Mouse (Mus musculus) left cerebral cortex, adult 8-10 months (tissue): ENCODE measurements at regions not wholly inside any gene's neighbourhood (a gene's known extent, or its start where the extent isn't known, plus 50 kb on each side); places are given as distances from the start of the nearest gene placed in this dataset.

Experiments
- DNase-seq, 2 experiments: peaks; one replicate each; pipeline ENCODE4 v3.0.0; 2022; ENCODE audit warnings: low spot score in 2 of 2

DNA sequence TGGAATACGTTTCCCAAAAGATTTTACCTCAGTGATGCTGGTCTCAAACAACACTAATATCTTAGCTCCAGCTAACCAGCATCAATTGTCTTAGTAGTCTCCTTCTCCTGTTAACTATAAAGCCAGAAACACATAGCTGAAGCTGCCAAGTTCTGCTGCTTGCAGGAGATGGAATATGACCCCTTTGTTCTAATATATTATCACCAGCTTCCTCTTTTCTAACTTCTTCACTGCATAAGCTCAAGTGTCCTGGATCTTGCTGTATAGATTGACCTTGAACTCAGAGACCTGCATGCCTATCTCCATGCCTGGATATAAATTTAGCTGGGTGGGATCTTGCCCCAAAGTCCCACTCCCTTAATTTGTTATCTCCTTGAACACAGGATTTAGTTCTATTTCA lies 94.8 kb downstream of the Rbm46 start:
- no peak for DNase-seq

DNA sequence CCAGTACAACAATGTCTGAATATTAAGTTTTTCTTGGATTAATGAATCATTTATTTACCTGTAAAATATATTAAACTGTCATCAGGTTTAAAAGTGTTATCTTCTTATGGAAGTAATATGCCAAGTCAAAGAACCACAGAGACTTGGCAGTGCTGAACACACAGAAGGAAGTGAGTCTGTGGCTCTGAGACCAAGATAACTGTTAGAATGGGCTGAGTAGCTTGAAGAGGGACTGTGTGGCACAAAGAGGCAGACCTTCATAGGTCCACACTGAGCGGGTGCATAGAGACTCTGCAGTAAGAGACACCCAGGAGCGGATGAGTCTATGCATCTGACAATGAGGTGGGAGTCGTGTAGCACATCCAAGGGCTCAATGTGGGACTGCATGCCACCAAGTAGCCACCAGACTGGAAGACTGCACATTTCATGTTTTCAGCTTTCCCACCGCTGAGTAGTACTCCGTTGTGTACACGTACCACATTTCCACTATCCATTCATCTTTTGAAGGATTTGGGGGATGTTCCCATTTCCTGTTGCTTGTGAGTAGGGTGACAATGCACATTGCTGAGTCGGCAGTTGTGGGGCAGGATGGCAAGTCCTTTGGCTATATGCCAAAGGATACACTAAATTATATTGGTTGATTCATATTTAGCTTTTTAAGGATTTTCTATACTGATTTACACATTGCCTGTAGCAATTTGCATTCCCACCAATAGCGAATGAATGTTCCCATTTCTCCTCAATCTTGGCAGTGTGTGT lies 105.6 kb downstream of the Rbm46 start:
- DNase-seq: no peak

DNA sequence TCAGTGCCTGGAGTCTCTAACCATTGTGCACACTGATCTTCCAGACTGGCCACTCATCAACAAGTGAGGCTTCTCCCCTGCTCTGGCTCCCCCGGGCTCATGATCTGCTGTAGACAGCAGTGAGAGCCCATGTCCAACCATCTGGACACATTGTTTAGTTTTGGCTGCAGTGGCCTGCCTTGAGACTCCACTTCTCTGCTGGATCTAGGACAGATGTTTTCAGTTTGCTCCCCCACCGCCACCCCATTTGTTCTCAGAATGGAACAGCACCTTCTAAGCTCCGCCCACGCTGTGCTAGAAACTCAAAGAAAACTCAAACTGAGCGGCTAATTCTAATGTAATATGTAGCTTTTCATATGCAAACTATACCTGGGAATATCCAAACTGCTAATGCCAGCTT lies 108.8 kb downstream of the Rbm46 start:
- DNase-seq: peak in 1 of 2 experiments; percentile 43

DNA sequence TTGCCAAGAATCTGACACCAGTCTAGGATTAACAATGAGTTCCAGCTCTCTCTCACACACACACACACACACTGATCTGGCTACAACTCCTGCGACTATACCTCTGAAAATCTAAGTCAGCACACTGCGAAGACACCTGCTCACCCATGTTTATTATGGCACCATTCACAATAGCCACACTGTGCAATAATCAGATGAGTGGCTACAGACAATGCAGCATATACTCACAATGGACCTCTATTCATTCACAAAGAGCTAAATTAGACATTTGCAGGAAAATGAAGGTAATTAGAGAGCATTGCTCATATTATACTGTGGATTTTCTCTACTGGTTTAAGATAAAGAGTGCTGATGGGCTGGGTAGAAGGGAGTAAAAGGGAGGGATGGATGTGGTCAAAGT lies 116.3 kb downstream of the Rbm46 start:
- no peak for DNase-seq

DNA sequence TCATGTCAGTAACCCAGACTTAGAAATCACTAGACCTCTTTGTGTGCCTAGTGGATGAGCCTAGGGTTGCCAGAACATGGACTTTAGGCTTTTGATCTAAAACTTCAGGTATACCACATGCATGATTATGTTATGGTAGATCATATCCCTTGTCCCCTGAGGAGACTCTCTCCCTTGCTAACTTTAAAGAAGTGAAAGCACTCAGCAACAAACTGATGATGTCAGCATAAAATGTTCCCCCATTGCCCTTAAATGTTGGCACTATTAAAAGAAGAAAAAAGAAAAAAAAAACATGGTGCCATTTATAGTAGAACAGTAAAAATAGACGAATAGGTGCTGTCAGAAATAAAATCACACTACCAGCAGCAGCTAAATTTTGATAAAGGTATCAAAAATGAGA lies 117.3 kb downstream of the Rbm46 start:
- no peak for DNase-seq

DNA sequence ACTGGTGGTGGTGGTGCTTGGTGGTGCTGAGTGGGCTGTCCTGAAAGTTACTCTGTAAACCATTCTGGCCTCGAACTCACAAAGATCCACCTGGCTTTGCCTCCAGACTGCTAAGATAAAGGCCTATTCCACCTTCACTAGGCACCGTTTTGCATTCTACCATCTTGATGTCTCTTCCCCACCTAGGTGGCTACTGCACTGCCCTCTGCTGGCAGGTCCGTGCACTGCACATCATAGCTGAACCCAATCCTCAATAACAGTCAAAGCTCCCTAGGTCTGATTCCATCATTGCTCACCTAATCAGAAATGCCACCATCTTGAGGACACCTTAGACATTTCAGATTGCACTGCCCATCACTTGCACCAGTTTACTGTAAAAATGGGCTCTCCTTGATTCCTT lies 150.7 kb downstream of the Rbm46 start:
- DNase-seq: peak; percentile 6 to 57

DNA sequence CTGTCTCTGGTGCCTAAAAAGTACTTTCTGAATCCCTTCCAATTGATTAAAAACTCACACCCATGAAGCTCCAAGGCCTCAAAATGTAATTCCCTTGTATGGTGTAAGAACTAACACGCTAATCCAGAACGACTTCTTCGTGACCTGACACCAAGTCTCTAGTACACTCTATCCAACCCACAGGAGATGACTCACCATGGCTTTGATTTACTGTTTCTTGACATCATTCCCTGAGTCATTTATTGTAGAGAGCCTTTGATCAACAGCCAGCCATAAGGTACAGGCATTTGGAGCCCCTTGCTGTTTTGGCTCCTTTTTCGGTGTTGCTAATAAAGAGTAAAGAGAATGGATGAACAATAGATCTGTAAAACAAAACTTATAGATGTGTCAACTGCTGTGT lies 159.7 kb upstream of the Npy2r start:
- no peak for DNase-seq

DNA sequence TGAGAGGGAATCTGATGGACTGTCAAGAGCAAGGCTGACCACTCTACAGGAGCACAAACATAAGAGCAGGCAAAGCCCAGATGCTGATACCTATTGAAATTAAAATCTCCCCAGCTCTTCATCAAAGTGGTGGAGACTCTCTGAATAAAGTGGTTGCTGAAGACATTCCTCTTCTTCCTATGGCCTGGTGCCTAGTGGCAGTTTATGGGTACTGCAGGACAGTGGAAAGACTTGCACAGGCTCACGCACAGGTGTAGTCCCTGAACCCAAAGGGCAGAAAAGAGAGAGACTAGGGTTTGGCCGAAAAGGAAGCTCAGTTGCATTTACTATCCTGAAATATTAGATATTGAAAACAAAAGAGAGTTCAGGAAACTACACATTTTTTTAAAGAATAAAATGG lies 144.2 kb upstream of the Npy2r start:
- DNase-seq: no peak

DNA sequence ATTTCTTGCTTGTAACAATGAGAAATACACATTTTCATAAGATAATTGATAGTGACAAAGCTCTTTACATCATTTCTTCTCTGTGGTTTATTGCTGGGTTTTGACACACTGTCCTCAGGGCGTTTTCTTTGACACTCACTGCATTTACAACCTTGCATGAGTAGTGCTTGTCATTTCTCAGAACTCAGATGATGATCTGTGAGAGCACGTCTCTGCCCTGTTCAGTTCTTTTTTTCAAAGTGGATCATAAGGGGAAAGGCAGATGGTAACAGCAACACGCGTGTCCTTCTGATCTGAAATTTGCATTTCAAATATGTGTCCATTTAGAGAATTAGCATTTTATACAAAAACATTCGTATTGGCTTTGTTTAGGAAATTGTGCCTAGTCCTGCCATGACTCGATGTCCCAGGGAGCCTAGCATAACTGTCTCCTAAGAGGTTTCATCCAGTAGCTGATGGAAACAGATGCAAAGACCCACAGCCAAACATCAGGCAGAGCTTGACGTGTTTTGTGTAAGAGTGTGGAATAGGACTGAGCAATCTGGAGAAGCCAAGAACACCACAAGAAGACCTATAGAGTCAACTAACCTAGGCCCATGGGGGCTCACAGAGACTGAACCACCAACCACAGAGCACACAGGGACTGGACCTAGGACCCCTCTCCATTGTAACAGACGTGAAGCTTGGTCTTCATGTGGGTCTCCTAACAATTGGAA lies 108.4 kb upstream of the Npy2r start:
- no peak for DNase-seq

DNA sequence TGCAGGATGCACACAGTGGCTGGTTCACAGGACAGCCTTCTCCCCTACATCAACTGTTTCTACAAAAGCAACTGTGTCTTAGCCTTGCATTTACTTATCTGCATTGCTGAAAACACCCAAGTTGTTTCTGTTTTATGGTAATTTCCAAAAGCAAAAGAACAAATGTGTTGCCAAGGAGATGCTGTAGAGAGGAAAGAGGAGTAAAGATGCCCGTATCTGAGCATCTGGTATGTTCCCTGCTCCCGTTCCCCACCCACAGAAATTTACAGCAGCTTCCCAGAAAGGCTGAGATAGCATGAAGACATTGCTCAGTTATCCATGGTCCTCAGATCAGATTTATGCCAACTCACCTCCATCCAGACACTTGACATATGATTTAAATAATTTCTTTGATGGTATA lies 104.5 kb upstream of the Npy2r start:
- peak in 1 of 2 experiments; percentile 49 for DNase-seq

DNA sequence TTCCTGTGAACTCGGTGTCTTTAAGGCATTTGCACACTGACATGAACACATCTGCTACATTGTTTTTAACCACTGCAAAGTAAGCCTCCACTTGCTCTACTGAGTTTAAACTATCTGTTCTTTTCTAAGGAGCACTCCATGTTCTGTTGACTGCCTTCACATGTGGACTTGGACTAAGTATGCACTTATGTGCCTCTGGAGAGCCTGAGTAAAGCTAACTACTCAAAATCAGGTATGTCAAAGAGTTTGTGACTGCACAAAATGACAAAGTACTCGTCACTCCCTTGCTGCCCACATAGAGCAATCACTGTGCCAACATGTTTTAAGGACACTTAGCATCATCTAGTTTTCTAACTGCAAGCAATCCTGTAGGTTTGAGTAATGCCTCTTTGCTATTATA lies 92.2 kb upstream of the Npy2r start:
- DNase-seq: no peak

DNA sequence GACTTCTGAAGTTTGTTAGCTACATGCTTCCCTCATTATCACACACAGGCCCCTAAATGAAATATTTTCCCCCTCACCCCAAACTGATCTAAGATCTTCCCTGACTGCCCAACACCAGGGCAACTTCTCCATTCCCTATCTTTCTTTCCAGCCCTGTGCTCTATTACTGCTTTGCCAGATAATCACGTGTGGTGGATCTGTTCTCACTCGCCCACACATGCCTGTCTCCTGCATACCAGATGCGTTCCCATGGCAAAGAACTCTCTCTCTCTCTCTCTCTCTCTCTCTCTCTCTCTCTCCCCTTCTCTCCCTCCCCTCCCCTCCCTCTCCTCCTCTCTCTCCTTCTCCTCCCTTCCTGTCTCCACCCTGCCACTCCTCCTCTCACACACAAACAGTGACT lies 88.8 kb upstream of the Npy2r start:
- peak in 1 of 2 experiments; percentile 50 for DNase-seq

DNA sequence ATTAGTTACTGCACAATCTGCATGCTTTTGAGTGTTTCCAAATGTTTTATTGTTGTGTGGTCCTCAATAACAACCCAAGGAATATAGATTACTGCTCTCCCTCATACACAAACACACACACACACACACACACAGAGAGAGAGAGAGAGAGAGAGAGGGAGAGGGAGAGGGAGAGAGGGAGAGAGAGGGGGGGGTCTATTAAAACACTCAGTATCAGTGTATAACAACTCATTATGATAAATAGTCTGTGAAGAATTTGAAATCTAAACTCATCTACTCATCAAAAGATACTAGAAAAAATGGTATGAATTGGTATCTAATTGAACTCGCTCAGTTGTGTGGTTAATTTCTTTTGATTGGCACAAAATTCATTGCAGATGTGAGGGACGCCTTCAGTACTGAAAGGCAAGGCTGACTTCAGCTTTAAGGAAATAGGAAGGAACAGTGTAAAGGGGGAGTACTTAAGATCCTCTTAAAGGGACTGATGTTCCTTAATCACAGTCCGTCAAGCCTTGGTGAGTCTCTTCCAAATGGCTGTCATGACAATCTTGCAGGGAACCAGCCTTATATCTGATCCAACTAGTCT lies 72.6 kb upstream of the Npy2r start:
- DNase-seq: no peak

DNA sequence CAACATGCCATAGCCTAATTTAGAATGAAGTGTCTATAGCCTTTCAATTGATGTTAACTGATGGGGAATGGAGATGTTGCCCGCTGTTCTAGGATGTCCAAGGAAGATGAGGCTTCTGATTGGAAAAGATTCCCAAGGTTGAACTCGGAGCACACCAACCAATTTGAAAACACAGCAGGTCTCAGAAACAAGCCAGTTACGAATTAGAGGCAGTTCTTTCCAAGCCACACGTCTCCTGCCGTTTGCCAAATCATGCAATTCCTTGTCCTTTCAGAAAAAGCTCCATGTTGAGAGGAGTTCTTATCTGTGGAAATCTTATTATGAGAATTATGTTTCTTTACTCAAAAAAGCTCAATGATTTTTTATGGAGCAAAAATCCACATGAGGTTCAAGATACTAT lies 71.5 kb upstream of the Npy2r start:
- DNase-seq: no peak

DNA sequence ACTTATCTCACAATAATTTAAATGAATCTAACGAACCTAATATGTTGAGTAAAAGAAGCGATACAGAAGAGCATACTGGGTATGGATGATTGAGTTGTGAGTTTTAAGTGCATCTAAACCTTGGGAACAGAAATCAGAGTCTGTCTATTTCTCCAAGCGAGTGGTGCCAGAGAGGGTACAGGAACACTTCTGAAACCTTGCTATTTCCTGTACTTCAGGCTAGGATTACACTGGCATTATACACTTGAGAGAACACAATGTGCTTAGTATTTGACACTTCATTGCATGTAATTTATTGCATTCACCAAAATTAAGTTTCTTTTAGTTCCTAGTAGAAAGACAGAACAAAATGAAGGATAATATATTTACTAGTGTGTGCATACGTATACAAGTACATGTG lies 54.0 kb upstream of the Npy2r start:
- DNase-seq: no peak

DNA sequence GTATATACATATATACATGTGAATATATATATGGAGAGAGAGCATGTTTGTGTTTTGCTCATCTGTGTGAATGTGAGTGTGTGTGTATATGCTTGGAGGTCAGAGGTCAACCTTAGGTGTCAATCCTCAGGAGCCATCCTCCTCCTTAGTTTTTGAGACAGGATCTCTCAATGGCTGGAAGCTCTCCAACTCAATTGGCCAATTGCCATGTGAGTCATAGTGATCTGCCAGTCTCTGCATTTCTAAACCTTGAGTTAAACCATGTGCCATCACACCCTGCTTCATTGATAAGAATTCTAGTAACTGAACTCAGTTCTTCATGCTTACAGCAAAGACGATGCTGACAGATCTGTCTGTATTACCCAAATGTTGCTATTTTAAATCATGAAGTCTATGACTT lies 50.8 kb upstream of the Npy2r start:
- DNase-seq: no peak
